Mouse (Mus musculus) heart, postnatal 36 days (tissue): Measurements from ENCODE around the gene Ckap5. TPM values are rescaled to one million over a fixed set of nuclear protein-coding genes. Genes with fewer than 3 reads are reported as not detected.
"Not testable (repeated sequence)": the region's sequence is repeated elsewhere in the genome, so short reads cannot be mapped to it uniquely, and the experiment has no call there.

Source experiments
- DNase-seq, 2 experiments: peaks; one replicate each; pipeline ENCODE4 v3.0.0; 2021 to 2022
- intact Hi-C: fragments of 180-260 bp; cut with DNase I; formaldehyde crosslinking; loops from one replicate; pipeline ENCODE4 v1.15.1; 2025
- total RNA-seq, 2 experiments: library from RNA; stranded (reverse); gene quantifications; 2 replicates each; pipeline ENCODE4 v1.2.3; 2021

The Ckap5 gene
- total RNA-seq = 10 to 100 TPM; 46.9 to 53.5 TPM

DNA sequence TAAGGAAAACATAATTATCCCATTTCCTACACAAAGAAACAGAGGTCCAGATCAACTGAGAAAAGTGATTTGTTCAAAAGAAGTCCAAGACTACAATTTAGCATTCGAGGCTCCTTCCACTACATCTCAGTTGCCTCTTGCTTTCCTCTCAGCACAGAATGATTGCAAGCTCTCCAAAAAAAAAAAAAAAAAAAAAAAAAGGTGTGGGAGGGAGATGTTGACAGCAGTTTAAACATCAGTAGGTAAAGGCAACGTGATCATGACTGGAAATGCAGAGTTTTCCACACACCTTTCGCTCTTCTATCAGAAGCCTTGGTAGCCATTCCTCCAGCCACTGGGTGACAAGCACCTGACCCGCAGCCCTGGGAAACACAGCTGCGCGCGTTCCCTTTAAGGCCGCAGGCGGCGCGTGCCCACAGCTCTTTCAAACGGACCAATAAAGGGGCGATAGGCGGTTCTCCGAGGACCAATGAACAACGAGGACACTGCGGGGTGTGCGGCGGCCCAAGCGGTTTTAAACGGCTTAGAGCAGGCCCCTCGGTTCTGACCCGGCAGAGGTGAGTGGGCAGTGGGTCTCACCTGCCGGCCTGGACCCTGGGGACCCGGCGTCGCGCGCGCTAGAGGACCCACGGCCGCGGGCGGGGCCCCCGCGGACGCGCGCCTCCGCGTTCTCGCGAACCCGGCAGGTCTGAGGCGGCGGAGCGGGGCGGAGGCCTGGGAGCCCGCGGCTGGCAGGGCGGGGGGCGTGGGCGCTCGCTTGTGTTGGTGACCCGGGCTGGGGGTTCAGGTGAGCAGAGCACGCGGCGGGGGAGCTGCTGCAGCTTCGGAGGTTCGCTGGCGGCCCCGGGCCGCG lies at the start of gene Ckap5:
Gene Ckap5, plus strand, starts transcription at position 469 of the 853 bp plus-strand sequence.
- intact Hi-C loops = loop anchor here (1.0 kb wide), 1 partner anchor 11 kb away; no protein-coding TSS in a partner anchor
- DNase-seq = peak; percentile 89 to 93

DNA sequence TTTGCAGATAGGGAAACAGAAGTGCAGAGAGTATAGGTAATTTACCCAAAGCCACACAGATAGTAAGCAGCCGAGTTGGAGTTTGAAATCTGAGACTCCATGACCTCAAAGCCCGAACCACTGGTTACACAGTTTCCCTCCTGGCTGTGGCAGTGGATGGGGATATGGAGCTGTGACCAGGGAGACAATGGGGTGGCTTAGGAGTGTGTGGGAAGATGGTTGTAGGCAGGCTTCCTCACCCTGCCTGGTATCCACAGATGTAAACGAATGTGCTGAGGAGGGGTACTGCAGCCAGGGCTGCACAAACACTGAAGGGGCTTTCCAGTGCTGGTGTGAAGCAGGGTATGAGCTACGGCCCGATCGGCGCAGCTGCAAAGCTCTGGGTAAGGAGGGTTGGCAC lies 49.7 kb upstream of the Ckap5 start:
- DNase-seq = no peak
- intact Hi-C loops = loop anchor here (2.0 kb wide), 1 partner anchor 16 kb away; no protein-coding TSS in a partner anchor

DNA sequence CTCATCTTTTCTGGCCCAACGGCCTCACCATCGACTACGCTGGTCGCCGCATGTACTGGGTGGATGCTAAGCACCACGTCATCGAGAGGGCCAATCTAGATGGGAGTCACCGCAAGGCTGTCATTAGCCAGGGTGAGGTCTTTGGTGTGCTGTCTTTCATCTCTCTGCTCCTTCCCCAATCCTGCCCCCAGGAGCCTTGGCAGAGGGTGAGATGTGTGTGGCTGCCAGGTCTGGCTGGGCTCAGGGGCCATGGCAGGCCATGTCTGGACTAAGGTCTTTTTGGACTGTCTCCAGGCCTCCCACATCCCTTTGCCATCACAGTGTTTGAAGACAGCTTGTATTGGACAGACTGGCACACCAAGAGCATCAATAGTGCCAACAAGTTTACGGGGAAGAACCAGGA lies 46.2 kb upstream of the Ckap5 start:
- no peak for DNase-seq
- intact Hi-C loops = loop anchor here (2.0 kb wide), 1 partner anchor 366 kb away; no protein-coding TSS in a partner anchor

DNA sequence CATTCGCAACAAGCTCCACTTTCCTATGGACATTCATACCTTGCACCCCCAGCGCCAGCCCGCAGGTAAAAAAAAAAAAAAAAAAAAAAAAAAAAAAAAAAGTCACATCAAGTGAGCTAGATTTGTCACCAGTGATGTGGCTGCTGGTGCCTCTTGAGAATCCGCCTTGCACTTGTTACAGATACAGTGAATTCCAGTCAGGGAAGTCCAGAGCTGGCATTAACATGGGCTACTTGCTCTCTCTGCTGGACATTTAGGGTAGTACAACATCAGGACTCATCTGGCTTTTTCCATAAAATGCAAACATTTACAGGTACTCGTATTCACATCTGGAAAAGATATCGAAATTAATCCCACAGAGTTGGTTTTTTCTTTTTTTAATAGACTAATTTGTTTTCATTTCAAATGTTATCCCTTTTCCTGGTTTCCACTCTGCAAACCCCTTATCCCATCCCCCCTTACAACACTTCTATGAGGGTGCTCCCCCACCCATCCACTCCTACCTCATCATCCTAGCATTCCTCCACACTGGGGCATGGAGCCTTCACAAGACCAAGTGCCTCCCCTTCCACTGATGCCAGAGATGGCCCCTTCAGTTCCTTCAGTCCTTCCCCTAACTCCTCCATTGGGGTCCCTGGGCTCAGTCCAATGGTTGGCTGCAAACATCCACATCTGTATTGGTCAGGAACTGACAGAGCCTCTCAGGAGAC lies 45.6 kb upstream of the Ckap5 start:
- DNase-seq = peak; percentile 49 to 50
- intact Hi-C loops = loop anchor here (1.0 to 2.0 kb wide), 2 partner anchors 195 to 366 kb away; no protein-coding TSS in a partner anchor

DNA sequence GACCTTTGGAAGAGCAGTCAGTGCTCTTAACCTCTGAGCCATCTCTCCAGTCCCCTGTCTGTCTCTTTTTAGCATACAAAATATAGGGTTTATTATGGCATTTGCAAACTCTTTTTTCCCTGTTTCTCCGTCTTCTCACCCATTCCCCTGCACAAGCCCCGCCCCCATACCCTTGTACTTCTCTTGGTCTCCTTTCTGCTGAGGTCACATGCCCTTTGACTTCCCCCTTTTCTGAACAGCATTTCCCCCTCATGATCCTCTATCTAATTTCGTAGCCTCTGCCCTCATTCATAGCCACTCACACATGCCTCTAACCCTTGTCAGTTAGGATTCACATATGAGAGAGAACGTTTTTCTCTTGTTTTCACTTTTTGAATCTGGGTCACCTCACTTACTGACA lies 41.9 kb upstream of the Ckap5 start:
- intact Hi-C loops = no loop called here
- no peak for DNase-seq

DNA sequence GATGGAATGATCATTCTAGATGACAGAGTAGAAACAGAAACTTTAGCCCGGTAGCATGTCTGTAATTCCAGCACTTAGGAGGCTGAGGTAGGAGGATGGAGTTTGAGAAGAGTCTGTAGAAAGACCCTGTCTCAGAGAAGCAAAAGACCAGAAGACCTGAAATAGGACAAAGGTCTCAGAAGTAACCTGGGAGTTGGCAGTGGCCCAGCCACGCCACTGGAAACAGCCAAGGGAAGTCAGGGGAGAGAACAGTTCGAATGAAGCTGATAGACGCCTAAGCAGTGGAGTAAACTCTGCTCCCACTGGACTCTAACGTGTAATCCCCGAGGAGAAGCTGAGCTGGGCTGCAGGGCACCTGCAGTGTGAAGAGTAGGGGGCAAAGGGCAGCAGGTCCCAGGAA lies 41.3 kb upstream of the Ckap5 start:
- intact Hi-C loops = no loop called here
- DNase-seq = no peak

DNA sequence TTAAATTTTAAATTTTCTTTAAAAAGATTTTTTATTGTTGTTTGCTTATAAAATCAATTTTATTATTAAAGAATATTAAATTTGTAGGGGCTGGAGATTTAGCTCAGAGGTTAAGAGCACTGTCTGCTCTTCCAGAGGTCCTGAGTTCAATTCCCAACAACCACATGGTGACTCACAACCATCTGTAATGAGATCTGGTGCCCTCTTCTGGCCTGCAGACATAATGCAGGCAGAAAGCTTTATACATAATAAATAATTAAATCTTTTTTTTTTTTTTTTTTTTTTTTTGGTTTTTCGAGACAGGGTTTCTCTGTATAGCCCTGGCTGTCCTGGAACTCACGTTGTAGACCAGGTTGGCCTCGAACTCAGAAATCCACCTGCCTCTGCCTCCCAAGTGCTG lies 39.3 kb upstream of the Ckap5 start:
- peak in 1 of 2 experiments; percentile 41 for DNase-seq
- intact Hi-C loops = not testable (repeated sequence)

DNA sequence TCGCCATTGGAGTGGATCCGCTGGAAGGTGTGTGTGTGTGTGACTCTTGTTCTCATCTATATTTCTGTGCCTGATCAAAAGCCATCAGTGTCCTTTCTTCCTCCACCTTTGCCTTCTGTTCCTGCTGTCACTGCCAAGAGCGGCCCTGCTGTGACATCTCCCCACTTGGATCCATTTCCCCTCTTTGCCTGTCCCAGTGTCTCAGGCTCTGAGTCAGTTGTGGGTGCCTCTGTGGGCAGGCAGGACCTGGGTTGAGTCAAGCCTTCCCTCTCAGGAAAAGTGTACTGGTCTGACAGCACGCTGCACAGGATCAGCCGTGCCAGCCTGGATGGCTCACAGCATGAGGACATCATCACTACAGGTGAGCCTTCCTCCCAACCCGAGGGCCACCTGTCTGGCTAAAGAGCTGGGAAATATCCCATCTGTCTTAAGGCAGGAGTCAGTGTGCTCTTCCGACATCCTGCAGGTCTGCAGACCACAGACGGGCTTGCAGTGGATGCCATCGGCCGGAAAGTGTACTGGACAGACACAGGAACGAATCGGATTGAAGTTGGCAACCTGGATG lies 34.4 kb upstream of the Ckap5 start:
- intact Hi-C loops = no loop called here
- no peak for DNase-seq

DNA sequence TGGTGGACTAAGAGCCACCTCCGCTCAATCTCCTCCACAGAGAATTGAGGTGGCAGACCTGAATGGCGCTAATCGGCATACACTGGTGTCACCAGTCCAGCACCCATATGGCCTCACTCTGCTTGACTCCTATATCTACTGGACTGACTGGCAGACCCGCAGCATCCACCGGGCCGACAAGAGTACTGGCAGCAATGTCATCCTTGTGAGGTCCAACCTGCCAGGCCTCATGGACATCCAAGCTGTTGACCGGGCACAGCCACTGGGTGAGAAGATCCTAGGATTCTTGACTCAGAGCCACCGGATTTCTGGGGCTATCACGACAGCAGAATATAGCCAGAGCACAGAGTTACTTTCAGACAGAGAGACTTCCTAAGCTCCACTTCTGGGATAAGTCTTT lies 32.6 kb upstream of the Ckap5 start:
- intact Hi-C loops = no loop called here

DNA sequence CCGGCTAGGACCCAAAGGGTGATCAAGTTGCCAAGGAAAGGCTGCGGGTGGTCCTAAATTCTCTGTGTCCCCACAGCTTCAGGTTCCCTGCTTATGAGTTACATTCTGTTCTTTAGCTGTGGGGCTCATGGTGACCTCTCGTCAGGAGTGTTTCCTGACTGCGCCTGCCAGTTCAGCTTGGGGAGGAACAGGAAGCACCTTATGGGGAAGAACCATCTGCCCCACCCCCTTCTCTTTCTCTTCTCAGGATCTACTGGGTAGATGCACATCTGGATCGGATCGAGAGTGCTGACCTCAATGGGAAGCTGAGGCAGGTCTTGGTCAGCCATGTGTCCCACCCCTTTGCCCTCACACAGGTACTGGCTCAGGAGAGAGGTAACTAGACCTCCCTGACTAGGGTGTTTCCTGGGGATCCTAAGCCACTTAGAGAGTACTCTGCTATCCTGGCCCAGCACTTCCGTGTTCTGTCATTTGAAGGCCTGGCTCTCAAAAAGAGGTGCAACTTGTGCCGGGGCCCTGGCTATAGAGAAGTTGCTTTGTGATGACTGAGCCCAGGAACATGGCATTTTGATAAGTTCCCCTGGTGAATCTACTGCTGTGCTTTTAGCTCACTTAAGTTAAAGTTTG lies 28.4 kb upstream of the Ckap5 start:
- intact Hi-C loops = no loop called here
- no peak for DNase-seq

More for the DNA sequence above, 32.6 kb upstream of the Ckap5 start:
- DNase-seq = no peak

DNA sequence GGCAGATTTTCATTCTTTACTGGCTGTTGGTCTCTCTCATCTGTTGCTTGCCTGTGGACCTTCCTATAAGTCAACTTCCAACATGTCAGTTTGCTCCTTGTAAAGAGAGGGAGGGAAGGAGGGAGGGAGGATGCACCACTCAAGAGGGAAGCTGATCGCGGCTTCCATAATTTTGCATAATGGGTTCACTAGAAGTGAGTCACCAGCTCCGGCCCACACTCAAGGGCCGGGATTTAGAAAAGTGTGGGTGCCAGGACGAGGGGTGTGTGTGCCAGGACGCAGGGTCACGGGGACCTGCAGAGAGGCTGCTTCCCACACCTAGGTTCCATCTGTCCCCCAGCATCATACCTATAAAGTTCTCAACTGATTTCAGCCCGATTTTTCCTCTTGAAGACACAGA lies 18.5 kb upstream of the Ckap5 start:
- no peak for DNase-seq
- intact Hi-C loops = no loop called here

DNA sequence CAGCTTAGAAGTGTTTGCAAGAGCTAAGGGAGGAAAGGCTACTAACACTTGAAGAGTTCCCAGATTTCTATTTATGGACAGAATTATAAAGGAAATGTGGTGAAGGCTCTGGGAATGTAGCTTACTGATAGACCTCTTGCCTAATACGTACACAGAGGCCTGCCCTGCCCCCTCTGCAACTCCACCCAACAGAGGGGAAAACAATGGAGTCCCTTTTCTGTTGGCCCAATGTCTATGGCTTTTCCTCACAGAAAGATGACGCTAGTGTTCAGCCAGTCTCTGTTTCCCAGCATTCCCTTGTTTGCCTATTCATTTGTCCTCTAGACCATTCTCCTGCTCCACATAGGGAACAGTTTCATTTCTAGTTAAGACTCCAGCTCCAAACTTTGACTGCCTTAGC lies 9.4 kb upstream of the Ckap5 start:
- intact Hi-C loops = no loop called here
- no peak for DNase-seq

DNA sequence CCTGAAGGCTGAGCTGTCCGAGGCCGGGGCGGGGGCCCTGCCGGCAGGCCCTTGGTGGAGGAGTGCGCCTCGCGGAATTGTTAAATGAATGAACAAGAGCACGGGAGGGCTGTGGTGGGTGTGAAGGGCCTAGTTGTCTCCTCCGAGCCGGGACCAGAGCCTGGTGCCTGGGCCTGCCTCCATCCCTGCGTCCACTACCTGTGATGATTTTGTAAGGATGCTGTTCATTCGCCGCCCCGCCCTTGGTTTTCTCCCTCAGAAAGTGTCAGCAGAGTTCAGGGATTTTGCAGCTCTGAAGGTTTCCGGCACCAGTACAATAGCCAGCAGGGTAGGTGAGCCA lies 555 bp downstream of the Ckap5 start:
- intact Hi-C loops = no loop called here
- peak in 1 of 2 experiments; percentile 18 for DNase-seq

DNA sequence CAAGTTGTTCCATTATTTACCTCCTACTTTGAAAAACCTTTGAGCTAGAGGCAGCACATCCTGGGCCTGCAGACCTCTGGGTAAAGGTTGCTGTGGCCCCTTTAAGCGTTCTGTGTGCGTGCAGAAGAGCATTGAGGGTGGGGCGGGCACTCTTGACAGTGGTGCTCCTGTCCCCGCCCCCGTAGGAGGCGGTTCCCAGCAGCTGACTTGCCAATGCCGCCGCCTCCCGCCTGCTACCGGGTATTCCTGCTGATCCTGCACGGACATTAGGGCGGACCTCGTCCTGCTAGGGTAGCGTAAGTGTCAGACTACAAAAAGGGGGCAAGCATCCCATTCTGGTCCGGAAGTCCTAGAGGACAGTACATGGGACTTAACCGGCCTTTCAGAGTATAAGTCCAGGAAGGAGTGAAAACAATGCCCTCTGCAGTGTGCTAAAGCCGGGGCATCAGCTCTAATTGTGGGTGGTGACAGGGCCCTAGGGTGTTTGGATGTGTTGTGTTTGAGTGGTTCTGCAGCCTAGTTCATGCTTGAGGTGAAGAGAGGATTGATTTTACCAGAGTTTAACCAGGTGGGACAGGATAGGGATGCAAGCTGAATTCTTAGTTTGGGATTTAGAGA lies 11.1 kb downstream of the Ckap5 start:
- intact Hi-C loops = loop anchor here (1.0 kb wide), 1 partner anchor 11 kb away; the partner anchor contains the start of gene Ckap5
- DNase-seq = peak; percentile 86 to 88

DNA sequence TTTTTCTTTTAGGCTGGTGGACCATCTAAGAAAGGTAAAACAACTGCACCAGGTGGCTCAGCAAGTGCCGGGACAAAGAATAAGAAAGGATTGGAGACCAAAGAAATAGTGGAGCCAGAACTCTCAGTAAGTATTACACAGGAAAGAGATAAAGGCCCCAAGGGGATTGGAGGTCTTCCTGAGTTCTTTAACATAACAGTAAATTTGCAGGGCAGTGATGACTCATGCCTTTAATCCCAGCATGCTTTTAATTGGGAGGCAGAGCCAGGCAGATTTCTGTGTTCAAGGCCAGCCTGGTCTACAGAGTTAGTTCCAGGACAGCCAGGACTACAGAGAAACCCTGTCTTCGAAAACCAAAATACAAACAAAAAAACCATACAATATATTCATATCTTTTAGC lies 41.6 kb downstream of the Ckap5 start:
- intact Hi-C loops = no loop called here
- no peak for DNase-seq

DNA sequence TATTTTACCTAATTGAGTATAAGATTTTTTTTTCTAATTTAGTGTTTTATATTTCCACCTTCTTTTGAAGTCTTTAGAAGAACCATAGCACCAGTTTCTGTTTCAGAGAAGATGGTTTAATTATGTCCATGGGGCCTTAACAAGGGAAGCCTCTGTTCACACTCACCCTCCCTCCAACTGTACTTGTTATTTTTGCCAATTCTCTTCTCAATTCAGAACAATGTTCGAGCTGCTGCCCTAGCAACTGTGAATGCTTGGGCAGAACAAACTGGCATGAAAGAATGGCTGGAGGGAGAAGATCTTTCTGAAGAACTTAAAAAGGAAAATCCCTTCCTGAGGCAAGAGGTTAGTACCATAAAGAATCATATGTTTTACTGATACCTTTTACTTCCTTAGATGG lies 54.3 kb downstream of the Ckap5 start:
- DNase-seq = no peak
- intact Hi-C loops = no loop called here

DNA sequence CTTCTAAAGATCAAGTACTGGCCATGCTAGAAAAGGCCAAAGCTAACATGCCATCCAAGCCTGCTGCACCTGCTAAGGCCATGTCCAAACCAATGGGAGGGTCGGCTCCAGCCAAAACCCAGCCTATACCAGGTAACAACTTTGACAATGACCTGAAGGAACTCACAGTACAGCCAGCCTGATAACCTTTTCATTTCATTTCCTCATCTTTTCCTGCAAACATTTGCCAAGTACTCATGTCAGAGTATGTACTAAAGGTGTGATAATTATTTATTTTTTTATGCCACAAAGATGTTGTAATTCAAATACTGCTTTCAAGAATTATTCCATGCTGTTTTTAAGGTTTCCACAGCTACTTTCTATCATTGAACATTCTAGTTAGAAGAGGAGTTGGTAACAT lies 59.7 kb downstream of the Ckap5 start:
- no peak for DNase-seq
- intact Hi-C loops = no loop called here

DNA sequence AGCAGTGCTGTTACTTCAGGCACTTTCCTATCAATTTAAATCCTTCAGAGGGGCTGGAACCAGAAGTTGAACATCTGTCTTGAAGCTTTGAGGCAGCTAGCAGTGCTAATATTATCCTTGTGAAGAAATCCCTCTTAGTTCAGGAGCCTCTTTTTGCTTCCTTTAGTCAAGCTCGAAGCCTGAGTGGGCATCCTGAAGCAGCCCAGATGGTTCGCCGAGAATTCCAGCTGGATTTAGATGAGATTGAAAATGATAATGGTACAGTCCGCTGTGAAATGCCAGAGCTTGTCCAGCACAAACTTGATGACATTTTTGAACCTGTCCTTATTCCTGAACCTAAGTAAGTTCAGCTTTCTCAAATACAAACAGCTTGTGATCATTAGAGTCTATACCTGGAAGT lies 73.9 kb downstream of the Ckap5 start:
- intact Hi-C loops = loop anchor here (10.0 kb wide), 1 partner anchor 324 kb away; the partner anchor contains the start of gene Chrm4
- no peak for DNase-seq

DNA sequence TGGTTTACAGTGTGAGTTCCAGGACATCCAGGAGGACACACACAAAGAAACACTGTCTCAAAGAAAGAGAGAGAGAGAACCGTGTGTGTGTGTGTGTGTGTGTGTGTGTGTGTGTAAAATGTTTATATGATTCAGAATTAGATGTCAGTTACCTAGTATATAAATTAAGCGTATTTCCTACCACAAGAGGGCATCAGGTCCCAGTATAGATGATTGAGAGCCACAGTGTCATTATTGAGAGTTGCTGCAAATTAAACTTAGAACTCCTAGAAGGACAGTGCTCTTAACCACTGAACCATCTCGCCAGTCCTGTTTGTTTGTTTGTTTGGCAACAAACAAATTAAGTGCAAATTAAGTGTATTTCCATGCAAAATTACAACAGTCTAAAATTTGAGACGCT lies 75.8 kb downstream of the Ckap5 start:
- no peak for DNase-seq
- intact Hi-C loops = loop anchor here (10.0 kb wide), 1 partner anchor 322 kb away; the partner anchor contains the start of gene Chrm4

DNA sequence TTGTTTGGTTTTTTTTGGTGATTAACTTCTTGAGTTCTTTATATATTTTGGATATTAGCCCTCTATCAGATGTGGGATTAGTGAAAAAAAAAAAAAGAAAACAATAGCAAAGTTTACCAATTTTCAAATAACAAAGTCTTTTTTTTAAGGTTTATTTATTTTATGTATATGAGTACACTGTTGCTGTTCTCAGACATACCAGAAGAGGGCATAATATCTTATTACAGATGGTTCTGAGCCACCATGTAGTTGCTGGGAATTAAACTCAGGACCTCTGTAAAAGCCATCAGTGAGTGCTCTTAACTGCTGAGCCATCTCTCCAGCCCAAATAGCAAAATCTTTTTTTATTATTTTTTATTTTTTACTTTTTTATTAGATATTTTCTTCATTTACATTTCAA lies 82.8 kb downstream of the Ckap5 start:
- intact Hi-C loops = loop anchor here (10.0 kb wide), 1 partner anchor 315 kb away; the partner anchor contains the start of gene Chrm4
- not testable (repeated sequence) for DNase-seq
